Mouse (Mus musculus): ENCODE data around the gene Dst. TPM values are rescaled to one million over a fixed set of nuclear protein-coding genes. Genes with fewer than 3 reads are reported as not detected.
A peak's percentile ranks its signal among the peaks of the same experiment; 100 is the strongest.

The Dst gene
- 2.5 and 9.5 TPM in 2 replicates for polyA plus RNA-seq (2011; ENCODE audit: insufficient read depth, insufficient read length, low replicate concordance, missing spikeins)

DNA sequence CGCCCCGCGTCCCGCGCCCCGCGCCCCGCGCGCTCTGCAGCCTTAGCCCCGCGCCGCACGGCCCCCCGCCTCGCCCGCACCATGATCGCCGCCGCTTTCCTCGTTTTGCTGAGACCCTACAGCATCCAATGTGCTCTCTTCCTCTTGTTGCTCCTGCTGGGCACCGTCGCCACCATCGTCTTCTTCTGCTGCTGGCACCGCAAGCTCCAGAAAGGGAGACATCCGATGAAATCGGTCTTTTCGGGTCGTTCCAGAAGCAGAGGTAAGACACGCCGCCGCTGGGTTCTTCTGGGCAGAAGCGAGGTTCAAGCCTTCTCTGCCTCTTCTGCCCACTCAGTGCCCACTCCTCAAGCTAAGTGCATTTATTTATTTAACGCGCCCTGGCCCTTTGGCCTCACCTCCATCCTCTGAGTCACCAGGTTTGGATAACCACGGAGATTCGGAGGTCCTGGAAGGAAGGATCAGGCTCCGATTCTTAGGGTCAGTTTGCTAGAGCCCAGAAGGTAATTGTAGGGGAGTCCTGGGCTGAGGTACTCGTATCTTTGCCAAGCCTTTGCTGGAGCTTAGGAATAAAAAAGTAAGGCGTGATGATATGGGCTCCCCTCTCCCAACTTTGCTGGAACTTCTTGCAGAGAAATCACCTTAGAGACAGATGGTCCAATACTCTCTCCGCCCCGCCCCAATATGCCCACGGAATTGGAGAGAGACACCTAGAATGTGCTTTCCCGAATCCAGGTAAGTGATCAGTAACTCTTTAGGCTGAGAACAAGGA is at the start of gene Dst:
Gene Dst (plus strand): TSS at position 35 of the 772 bp plus-strand sequence.
- TF ChIP-seq POLR2A (IDR thresholded peaks at IDR 0.05; ENCODE audit: borderline replicate concordance, control insufficient read depth, low read depth, low read length) (no peak), CTCF (IDR thresholded peaks at IDR 0.05; ENCODE audit: control insufficient read depth, insufficient read depth, low read length) (no peak)
- no peak within 1 kb of the TSS; the same call in 1 of the 2 replicates for H3K27ac ChIP-seq (ENCODE audit: control insufficient read depth, insufficient read depth, low read depth, low read length, poor library complexity)

DNA sequence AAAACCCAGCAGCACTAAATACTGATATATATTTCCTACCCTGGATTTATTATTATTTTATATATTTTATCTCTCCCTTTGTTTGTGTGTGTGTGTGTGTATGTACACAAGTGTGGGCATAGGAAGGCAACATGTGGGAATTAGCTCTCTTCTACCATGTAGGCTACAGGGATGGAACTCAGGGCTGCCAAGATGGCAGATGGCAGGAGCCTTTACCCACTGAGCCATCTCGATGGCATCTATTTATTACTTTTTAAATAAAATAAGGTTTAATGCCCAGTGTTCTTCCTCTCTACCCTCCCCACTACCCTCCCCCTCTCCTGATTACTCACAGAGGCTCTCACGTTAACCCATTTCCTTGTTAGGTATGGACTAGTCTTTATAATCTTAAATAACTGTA is 39.0 kb upstream of the Dst start:
- WGBS = 72% methylated on average over 2 of the region's 2 CpGs
- TF ChIP-seq POLR2A (IDR thresholded peaks at IDR 0.05; ENCODE audit: borderline replicate concordance, control insufficient read depth, low read depth, low read length) = no peak
- no peak for TF ChIP-seq CTCF (IDR thresholded peaks at IDR 0.05; ENCODE audit: control insufficient read depth, insufficient read depth, low read length)
- H3K4me3 ChIP-seq (replicated peaks; ENCODE audit: control insufficient read depth, low read depth, low read length) = no peak overlapping the region

More for the DNA sequence above, at the start of gene Dst:
- H3K4me1 ChIP-seq (ENCODE audit: control insufficient read depth, insufficient read depth, low read length) = no peaks in the 10 kb centered on the region; the same call in 1 of the 2 replicates
- WGBS = 4% methylated on average over 42 of the region's 44 CpGs
- H3K4me3 ChIP-seq (replicated peaks; ENCODE audit: control insufficient read depth, low read depth, low read length) = peak within 1 kb of the TSS; percentile 1

GRCm38 (mm10) chr1:33869437-33869836 is 38.6 kb upstream of the Dst start:
- 69% methylated on average over 3 of the region's 3 CpGs for WGBS
- Histone ChIP-seq H3K27ac (ENCODE audit: control insufficient read depth, insufficient read depth, low read depth, low read length, poor library complexity) (no peak overlapping the region), H3K4me3 (replicated peaks; ENCODE audit: control insufficient read depth, low read depth, low read length) (no peak overlapping the region), H3K4me1 (ENCODE audit: control insufficient read depth, insufficient read depth, low read length) (no peaks in the 10 kb centered on the region)
- TF ChIP-seq POLR2A (IDR thresholded peaks at IDR 0.05; ENCODE audit: borderline replicate concordance, control insufficient read depth, low read depth, low read length) (no peak), CTCF (IDR thresholded peaks at IDR 0.05; ENCODE audit: control insufficient read depth, insufficient read depth, low read length) (no peak)

More for the DNA sequence above, 39.0 kb upstream of the Dst start:
- H3K4me1 ChIP-seq (ENCODE audit: control insufficient read depth, insufficient read depth, low read length) = no peaks in the 10 kb centered on the region
- no peak overlapping the region for H3K27ac ChIP-seq (ENCODE audit: control insufficient read depth, insufficient read depth, low read depth, low read length, poor library complexity)

DNA sequence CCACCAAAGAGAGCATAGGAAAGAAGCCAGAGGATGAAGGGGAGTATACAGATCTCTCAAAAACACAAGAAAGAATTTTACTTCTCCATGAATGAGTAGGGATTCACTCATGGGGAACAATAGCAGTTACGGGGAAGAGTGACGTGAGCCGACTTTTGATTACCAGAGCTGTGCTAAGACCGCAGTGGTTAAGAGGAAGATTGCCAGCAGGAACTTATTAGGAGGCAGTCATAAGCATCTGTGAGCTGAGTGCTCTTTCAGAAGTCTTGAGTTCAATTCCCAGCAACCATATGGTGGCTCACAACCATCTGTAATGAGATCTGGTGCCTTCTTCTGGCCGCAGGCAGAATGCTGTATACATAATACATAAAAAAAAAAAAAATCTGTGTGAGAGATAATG is 34.5 kb upstream of the Dst start:
- TF ChIP-seq CTCF (IDR thresholded peaks at IDR 0.05; ENCODE audit: control insufficient read depth, insufficient read depth, low read length) = no peak
- TF ChIP-seq POLR2A (IDR thresholded peaks at IDR 0.05; ENCODE audit: borderline replicate concordance, control insufficient read depth, low read depth, low read length) = no peak
- 77% methylated on average over 5 of the region's 5 CpGs for WGBS

DNA sequence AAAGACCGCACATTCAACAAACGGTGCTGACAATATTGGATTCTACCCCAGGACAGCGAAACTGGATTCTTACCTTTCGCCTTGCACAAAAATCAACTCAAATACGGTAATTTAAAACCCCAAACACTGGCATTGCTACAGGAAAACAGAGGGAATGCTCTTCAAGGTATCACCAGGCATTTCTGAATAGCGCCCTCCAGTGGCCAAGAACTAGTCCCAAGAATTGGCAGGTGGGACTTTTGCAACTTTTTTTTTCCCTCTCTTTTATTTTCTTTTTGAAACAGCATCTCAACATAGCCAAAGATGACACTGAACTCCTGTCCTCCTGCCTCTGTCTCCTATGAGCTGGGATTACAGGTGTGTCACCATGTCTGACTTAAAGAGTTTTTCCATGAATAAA is 32.3 kb upstream of the Dst start:
- TF ChIP-seq CTCF (IDR thresholded peaks at IDR 0.05; ENCODE audit: control insufficient read depth, insufficient read depth, low read length) (no peak), POLR2A (IDR thresholded peaks at IDR 0.05; ENCODE audit: borderline replicate concordance, control insufficient read depth, low read depth, low read length) (no peak)
- no peaks in the 10 kb centered on the region for H3K4me1 ChIP-seq (ENCODE audit: control insufficient read depth, insufficient read depth, low read length)
- no peak overlapping the region for H3K4me3 ChIP-seq (replicated peaks; ENCODE audit: control insufficient read depth, low read depth, low read length)
- 65% methylated on average over 6 of the region's 6 CpGs for WGBS
- no peak overlapping the region for H3K27ac ChIP-seq (ENCODE audit: control insufficient read depth, insufficient read depth, low read depth, low read length, poor library complexity)

More for the DNA sequence above, 34.5 kb upstream of the Dst start:
- no peak overlapping the region for H3K4me3 ChIP-seq (replicated peaks; ENCODE audit: control insufficient read depth, low read depth, low read length)
- no peaks in the 10 kb centered on the region for H3K4me1 ChIP-seq (ENCODE audit: control insufficient read depth, insufficient read depth, low read length)
- H3K27ac ChIP-seq (ENCODE audit: control insufficient read depth, insufficient read depth, low read depth, low read length, poor library complexity) = no peak overlapping the region

- TF ChIP-seq CTCF (IDR thresholded peaks at IDR 0.05; ENCODE audit: control insufficient read depth, insufficient read depth, low read length) = no peak
- no peak for TF ChIP-seq POLR2A (IDR thresholded peaks at IDR 0.05; ENCODE audit: borderline replicate concordance, control insufficient read depth, low read depth, low read length)
- Histone ChIP-seq H3K4me1 (ENCODE audit: control insufficient read depth, insufficient read depth, low read length) (no peaks in the 10 kb centered on the region), H3K4me3 (replicated peaks; ENCODE audit: control insufficient read depth, low read depth, low read length) (no peak overlapping the region), H3K27ac (ENCODE audit: control insufficient read depth, insufficient read depth, low read depth, low read length, poor library complexity) (no peak overlapping the region)
- 78% methylated on average over 3 of the region's 3 CpGs for WGBS
These were observed 31.6 kb upstream of the Dst start for GRCm38 (mm10) chr1:33876416-33876815.

DNA sequence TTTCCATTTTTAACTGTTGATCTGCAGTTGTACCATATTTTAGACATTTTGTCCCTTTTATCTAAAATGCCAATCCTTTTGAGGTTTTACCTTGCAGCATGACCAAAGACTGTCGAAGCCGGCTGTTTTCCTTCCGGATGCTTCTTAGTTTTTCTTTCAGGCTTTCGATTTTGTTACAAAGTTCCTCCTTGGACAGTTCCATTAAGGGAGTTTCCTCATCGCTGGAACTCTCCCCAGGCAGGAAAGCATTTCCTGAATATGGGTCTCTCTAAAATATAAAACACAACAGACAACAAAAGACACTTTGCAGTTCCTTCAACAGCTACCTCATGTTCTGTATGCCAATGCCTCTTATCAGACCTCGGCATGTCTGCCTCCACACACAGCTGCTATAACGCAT is 29.9 kb upstream of the Dst start:
- Histone ChIP-seq H3K27ac (ENCODE audit: control insufficient read depth, insufficient read depth, low read depth, low read length, poor library complexity) (no peak overlapping the region), H3K4me3 (replicated peaks; ENCODE audit: control insufficient read depth, low read depth, low read length) (no peak overlapping the region), H3K4me1 (ENCODE audit: control insufficient read depth, insufficient read depth, low read length) (no peaks in the 10 kb centered on the region)
- WGBS = 68% methylated on average over 7 of the region's 7 CpGs
- TF ChIP-seq POLR2A (IDR thresholded peaks at IDR 0.05; ENCODE audit: borderline replicate concordance, control insufficient read depth, low read depth, low read length) = no peak
- no peak for TF ChIP-seq CTCF (IDR thresholded peaks at IDR 0.05; ENCODE audit: control insufficient read depth, insufficient read depth, low read length)

DNA sequence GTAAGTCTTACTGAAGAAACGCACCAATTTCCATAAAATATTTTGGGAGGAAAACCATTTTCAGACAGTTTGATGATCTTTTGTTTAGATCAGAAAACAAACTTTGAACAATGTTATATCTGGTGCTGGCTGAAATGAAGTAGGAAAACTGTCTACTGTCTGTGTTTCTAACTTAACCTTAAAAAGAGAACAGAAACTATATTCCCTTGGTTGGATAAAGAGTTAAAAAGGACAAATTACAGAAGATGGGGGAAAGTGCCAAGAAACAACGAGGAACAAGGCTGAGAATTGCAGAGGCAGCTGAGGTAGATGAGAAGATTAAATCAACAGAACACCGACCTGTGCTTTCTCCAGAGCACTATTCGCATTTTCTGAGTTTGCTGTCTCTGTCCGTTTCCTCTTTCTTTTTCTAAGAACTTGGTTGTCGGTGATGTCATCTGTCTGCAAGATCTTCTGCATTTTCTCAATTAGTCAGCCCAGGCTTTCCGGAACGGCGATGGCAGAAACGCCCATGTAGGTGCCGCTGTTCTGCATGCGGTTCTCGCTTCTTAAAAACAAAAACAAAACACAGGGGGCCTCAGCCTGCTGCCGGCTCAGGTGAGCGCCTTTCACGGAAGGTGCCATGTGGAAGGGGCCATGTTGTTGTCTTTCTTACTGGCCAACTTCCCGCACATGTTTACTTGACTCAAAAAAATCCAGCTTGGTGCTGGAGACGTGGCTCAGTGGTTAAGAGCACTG is 24.8 kb upstream of the Dst start:
- H3K4me3 ChIP-seq (replicated peaks; ENCODE audit: control insufficient read depth, low read depth, low read length) = peak overlapping the region; percentile 42
- TF ChIP-seq CTCF (IDR thresholded peaks at IDR 0.05; ENCODE audit: control insufficient read depth, insufficient read depth, low read length) (no peak), POLR2A (IDR thresholded peaks at IDR 0.05; ENCODE audit: borderline replicate concordance, control insufficient read depth, low read depth, low read length) (no peak)
- 5% methylated on average over 18 of the region's 18 CpGs for WGBS
- no peak overlapping the region for H3K27ac ChIP-seq (ENCODE audit: control insufficient read depth, insufficient read depth, low read depth, low read length, poor library complexity)
- H3K4me1 ChIP-seq (ENCODE audit: control insufficient read depth, insufficient read depth, low read length) = no peaks in the 10 kb centered on the region
